Mouse (Mus musculus) left cerebral cortex, postnatal 14 days (tissue): ENCODE data around the gene Ehf. TPM values are rescaled to one million over a fixed set of nuclear protein-coding genes. Genes with fewer than 3 reads are reported as not detected.
A peak's percentile ranks its signal among the peaks of the same experiment; 100 is the strongest.

Experiments used
- DNase-seq, 2 experiments: peaks; one replicate each; pipeline ENCODE4 v3.0.0; 2021 to 2022; ENCODE audit warnings: low spot score in 2 of 2, mixed read lengths in 1 of 2
- intact Hi-C: fragments of 180-260 bp; cut with DNase I; formaldehyde crosslinking; loops from one replicate; pipeline ENCODE4 v1.15.1; 2025
- long read RNA-seq, 2 experiments: library from polyadenylated mRNA; stranded (forward); transcript quantifications; one replicate each; pipeline ENCODE4 v2.0.0; 2021
- total RNA-seq, 2 experiments: library from RNA; stranded (reverse); gene quantifications; 2 replicates each; pipeline ENCODE4 v1.2.3; 2021

Ehf gene
- total RNA-seq: under 1 TPM; 0.13 to 0.25 TPM
- long read RNA-seq, experiment 1: 0 reads
- long read RNA-seq, experiment 2: 0 reads

DNA sequence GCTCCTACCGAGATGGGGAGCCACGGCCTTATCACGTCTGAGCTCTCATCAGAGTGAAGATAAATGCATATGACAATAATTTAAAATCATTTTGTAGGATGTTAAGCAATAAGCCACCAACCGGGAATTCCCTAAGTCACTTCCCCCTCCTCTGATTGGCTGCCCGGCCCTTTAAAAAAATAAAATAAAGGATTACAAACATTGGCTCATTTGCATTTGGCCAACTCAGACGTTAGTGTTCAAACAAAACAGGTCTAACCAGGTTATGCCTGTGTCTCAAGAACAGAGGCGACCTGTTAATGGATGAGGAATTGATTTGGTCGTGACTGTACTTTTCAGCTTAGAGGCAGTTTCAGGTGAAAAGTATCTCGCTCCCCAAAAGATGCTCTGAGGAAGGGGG is at the start of gene Ehf:
Gene Ehf (minus strand): TSS at position 147 of the 400 bp plus-strand sequence.
- no peak for DNase-seq

DNA sequence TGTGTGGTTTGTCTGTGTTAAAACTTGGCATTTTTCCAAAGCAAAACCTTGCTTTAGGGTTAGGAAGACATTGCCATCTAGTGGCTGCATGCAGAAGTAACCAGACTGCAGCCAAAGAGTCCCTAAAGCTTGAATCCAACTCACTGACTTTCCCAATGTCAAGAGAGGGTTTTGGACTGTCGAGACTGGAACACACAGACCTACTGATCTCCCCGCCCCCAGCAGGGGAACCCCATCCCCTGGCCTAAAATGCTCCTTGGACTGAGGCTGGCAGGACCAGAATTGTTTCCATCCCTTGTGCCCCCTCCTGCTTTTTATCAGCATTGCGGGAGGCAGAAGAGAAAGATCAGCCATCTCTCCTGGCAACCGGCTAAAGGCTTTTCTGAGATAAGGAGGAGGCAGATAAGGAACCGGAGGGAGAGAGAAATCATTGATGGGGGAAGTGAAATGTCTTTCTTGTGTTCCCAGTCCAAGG is 44.4 kb upstream of the Ehf start:
- DNase-seq: peak; percentile 78 to 85
- intact Hi-C loops: loop anchor here (1.0 kb wide), 1 partner anchor 261 kb away; no protein-coding TSS in a partner anchor

More for the DNA sequence above, at the start of gene Ehf:
- intact Hi-C loops: no loop called here

DNA sequence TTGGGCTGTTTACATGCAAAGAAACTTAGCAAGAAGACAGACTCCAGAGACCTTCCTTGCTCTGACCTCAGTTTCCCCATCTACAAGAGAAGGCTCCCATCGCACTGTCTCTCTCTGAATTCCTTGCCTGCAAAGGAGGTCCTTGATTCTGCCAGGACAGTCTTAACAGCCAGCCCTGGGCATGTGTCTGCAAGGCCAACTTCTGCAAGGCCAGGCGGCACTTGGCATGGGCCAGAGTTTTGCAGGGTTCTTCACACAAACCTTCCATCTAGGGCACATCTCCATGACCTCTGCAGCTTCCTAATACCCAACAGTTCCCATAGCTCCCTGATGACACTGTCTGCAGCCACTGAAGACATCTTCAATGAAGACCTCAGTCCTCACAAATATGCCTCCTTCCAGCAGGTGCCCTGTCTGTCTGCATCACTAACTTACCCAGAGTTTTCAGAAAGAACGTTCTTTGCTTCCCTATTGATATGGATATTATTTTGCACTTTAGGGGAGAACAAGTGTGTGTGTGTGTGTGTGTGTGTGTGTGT is 43.7 kb upstream of the Ehf start:
- intact Hi-C loops: loop anchor here (1.0 kb wide), 1 partner anchor 261 kb away; no protein-coding TSS in a partner anchor

DNA sequence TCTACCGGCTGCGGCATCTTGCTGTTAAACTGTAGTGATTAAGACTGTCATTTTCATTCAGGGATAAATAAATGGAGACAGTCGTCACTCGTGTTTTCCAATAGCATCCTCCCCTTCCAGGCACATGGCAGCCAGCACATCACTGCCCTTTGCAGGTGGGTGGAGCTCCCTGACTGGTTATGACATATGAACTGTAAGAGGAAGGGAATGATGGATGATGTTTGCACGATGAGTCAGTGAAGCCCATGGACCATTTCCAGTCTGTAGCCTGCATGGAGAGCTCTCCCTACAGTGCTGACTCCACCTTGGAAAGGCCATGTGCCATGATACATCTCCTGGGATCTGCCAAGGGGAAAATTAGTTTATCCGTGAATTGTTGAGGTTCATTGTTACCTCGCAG is 40.5 kb upstream of the Ehf start:
- DNase-seq: no peak
- intact Hi-C loops: no loop called here

More for the DNA sequence above, 43.7 kb upstream of the Ehf start:
- DNase-seq: no peak

DNA sequence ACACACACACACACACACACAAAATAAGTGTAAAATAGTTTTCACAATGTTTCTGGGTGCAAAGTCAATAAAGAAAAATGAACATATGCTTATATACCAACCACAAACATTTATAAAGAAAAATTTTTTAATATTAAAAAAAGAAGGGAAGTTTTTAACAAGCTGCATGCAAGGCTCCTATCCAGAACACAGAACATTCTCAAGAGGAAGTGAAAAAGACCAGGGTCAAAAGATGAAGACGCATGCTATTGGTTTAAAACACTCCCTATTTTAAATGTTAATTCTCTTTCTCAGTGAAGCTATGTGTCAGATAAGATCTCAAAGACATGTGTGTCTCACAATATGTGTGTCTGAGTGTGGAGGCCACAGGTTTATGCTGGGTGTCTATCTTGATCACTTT is 39.0 kb upstream of the Ehf start:
- intact Hi-C loops: no loop called here
- DNase-seq: no peak

DNA sequence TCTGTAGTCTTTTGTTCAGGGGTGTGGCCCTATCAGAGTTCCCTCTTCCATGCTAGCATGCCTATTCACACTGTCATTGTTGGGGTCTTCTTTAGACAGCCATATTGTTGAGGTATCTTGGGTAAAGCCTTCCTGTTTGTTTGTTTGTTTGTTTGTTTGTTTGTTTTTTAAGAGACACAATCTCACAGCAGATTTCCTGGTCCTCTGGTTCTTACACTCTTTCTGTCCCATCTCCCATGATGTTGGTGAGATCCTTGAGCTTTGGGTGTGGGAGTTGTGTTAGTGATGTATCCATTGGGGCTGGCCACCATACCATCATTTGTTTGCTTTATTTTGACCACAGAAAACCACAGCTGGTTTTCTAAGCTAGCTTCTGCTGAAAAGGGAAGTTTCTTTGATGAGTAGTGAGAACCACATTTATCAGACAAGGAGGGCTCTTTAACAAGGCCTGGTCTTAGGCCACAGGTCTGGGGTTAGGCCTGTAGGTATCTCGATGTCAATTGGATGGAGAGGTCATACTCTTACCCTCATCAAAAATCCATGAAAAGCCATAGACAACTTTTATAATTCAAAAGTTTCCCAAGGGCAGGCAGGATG is 38.4 kb upstream of the Ehf start:
- intact Hi-C loops: no loop called here
- DNase-seq: no peak

DNA sequence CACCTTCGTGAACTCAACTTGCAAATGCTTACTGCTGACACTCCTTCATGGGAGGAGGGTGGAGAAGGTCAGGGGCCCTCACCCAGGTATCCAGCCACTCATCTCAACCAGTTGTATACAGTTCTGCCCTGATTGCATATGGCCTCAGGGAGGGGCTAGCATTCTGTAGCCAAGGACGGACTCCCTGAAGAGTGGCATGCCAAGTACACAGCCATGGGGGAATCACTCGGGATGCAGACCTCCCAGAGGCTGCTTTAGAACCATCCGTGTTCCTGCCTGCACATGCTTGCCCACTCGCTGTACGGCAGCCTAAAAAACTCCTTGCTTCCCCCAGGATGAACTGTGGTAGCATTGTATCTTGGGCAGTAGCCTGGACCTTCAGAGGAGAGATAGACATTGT is 35.6 kb upstream of the Ehf start:
- intact Hi-C loops: no loop called here
- DNase-seq: no peak

DNA sequence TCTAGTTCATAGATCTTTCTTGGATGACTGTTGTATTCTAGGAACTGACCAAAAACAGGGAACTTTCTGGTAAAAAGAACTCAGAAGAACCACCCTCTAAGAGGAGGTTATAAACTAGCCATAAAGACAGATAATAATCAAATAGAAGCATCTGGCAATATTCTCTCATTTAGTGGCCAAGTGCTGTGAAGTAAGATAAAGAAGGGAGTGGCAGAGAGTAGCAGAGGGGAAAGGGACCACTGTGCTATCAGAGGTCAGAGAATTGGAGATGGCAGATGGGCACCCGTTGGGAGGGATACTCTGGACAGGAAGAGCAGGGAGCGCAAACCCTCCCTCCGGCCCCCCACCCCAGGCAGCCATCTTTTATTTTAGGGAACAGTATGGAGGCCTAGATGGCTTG is 34.3 kb upstream of the Ehf start:
- intact Hi-C loops: no loop called here
- no peak for DNase-seq

DNA sequence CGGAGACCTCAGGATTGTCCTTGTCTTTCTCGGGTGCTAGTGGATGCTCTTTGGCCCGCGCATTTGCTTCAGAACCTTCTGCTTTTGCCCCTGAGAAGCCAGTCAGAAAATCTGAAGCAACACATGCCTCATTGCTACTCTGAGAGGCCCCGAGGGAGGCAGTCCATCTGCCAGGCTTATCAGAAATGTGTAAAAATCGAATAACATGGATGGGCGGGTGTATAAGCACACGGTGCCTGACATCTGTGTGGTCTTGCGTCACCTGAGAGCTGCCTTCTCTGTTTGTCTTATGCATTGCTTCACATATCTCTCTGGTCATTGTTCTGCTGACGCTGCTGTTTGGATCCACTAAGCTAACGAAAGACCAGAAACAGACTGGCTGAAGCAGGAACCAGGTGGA is 33.5 kb upstream of the Ehf start:
- intact Hi-C loops: no loop called here
- DNase-seq: no peak

DNA sequence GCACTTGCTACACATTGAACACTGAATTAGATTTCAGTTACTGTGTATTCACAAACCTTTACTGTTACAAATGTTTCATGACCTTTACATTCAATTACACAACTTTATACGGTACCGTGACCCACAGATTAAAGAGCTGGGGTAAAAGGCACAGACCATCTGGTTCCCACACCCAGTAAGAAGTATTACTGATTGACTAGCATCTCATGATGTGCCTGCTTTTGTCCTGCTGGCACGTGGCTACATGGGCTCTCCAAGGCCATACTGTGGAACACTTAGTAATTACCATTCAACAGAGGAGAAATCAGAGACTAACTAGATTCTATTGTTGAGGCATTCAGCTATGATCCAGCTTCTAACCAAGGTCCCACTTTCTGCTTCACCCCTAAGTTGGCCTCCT is 32.9 kb upstream of the Ehf start:
- DNase-seq: no peak
- intact Hi-C loops: no loop called here

DNA sequence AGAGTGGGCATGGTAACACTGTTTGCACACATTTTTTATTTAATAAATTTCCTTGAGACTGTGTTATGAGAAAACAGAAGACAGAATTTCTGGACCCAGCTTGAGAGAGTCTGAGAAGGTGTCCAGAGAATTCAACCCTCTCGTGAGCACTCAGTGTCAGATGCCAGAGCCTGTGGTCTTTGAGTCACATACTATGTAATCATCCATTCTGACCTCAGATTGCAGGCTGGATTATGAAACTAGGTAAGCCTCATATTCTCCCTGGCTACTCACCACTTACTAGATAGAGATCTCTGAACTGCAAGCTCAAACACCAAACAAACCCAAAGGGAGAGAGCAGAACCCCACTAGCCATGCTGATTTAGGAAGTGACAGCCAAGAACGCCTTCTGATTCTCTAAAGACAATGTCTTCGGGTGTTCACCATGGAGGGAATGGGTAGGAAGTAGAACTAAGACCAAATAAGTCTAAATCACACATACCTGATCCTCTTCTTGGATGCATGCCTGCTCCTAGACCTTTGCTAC is 28.7 kb upstream of the Ehf start:
- DNase-seq: no peak
- intact Hi-C loops: no loop called here

DNA sequence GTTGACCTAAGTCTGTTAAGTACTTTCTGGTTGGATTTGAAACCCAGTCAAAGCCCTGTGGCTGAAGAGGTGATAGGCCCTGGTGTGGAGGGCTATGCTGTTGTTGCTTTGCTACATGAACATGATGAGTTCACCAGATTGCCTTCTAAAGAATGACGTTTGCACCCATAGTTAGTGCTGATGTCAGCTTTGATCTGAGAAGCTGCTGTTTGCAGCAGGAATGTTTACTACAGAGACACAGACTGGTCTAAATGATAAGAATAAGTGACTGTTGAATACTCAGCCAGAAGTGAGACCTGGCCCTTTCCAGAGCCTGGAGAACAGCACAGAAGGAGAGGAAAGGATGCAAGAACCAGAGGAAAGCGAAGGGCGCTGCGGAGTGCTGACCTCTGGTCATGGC is 25.7 kb upstream of the Ehf start:
- DNase-seq: no peak
- intact Hi-C loops: no loop called here

DNA sequence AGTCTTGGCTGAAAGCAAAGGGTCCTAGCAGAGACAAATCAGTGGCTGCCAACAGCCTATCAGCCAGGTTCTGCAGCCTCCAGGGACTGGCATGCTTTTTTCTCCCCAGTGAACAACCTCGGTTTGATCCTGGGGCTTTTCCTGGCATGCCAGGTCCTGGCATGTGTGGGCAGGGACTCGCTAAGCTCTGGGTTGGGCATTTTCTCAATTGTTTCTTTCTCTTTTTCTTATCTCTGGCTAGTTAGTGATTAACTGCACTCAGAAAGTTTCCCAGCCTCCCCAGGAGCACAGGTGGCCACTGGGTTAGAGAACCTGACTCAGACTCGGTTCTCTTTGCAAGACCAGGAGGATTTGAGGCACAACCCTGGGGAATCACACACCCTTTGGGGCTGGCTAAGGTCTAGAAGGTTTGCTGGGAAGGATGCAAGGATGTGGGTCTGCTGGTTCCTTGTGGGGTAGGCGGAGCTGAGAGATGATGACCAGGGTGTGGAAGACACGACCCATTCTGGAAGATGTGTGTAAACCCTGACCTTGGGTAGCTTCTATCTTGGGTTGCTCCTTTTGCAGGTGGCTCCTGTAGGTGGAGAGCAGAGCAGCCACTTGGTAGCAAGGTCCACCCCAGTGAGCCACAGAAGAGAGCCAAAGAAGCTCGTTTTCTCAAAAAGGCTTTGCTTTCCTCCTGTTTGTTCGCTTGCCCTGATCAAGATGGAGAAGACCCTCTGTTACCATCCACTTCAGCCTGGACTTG is 22.4 kb upstream of the Ehf start:
- intact Hi-C loops: no loop called here
- no peak for DNase-seq

DNA sequence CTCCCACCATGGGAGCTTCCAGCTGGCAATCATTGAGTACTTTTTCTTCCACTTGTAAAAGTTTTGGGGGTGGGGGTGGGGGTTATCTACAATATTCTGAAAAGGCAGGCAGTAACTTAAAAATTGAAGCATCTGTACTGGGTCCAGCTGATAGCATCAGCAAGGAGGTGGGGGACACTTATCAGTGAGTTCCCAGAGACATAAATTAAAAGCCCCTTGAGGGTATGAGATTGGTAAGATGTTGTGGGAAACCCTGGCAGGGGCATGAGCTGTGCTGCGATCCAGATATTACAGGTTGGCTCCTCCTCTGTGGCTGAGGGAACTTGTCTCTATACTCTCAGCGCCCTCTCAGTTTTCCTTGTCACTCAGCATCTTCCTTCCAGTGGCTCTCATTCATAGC is 21.2 kb upstream of the Ehf start:
- no peak for DNase-seq
- intact Hi-C loops: no loop called here

DNA sequence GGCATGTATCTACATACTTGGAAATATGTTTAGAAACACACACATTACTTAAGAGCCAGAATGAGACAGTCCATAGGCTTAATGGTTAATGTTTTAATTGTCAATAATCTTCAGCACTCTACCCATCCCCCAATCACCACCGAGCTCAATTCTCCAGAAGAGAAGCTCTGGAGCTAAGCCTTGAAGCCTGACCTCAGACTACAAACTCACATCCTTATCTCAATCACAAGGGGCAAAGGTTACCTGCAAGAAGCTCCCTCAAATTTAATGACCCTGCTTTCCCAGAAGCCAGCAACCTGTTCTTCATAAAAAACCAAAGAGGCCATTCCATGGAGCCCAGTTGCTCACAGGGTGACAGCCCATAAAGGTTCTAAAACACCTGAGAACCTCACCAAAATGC is 19.1 kb upstream of the Ehf start:
- intact Hi-C loops: no loop called here
- no peak for DNase-seq

DNA sequence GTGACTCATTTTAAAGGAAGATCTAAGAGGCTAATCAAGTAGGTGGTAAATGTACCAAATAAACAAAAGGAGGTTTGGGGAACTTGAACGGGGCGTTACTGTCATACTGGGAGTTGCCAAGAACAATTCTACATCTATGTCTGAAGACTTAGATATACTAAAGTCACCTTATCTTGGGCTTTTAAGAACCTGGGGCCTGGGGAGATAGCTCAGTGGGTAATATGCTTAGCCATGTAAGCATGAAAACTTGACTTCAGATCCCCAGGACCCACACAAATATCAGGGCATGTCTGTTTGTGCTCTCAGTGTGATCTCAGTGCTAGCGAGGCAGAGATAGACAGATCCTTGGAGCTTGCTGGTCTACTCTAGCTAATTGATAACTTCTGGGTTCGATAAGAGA is 18.6 kb upstream of the Ehf start:
- no peak for DNase-seq
- intact Hi-C loops: no loop called here

DNA sequence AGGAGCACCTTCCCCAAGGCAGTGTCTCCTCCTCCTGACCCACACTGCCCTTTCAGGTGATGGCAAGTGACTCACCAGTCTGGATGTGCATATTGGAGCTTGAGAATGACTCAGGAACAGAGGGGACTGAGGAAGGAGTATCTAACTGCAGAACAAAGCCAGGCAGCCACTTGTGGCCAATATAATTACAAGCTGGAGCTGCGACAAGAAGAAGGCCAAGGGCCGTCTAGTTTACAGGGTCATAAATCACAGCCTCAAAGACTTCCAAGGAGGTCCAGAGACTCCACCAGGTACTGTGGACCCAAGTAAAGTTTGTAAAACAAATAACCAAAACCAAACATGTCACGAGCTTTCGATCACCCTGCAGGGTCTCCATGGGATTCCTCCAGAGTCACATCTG is 10.9 kb upstream of the Ehf start:
- intact Hi-C loops: no loop called here
- DNase-seq: no peak

DNA sequence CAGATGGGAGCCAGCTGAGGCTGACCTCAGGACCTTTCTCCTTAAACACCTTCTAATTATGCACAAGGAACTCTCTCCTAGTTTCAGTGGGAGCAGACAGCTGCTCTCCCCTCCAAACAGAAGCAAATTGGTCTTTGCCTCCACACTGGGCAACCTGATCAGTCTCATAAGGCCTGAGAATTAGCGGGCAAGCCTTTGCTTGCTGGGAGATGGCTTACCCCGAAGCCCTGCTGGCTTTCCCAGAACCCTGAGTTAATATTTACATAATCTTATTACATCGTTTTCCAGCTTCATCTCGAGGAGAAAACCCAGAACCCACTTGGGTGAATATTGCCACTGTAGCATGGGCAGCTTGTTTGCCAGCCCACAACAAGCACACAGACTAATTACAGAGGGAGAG is 9.6 kb upstream of the Ehf start:
- intact Hi-C loops: no loop called here

DNA sequence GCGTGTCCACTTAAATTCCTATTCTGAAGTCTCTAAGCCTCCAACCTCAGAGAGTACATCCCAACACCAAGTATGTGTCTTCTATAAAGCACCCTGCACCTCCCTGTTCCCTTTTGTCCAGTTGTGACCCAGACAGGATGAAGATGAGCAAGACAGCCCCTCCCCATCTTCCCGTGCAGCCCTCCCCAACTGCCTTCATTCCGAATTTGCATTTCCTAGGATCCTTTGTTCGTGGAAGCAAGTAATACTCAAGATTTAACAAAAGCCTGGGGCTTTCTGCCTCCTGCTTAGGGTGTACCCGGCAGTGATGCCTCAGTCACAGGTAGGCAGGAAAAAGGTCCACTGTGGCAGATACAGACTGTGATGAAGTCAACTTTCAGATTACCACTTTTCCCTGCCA is 7.6 kb upstream of the Ehf start:
- intact Hi-C loops: no loop called here
- no peak for DNase-seq

More for the DNA sequence above, 9.6 kb upstream of the Ehf start:
- DNase-seq: no peak

DNA sequence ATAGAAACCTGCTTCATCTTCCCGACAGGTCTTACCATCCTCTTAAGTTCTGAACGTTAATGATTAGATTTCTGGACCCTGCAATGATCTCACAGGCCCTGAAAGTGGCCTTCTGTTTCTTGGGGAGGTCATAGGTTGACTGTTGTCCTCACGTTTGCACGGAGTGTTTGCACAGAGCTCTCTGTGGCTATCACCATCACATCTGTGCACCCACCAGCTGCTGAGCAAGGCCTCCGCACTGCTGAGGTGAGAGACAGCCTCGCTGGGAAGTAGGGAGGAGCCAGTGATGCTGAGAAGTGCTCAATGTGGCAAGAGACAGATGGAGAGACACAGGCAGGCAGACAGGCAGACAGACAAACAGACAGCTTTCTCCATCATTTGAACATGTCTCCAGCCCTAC is 3.6 kb upstream of the Ehf start:
- intact Hi-C loops: no loop called here
- no peak for DNase-seq

DNA sequence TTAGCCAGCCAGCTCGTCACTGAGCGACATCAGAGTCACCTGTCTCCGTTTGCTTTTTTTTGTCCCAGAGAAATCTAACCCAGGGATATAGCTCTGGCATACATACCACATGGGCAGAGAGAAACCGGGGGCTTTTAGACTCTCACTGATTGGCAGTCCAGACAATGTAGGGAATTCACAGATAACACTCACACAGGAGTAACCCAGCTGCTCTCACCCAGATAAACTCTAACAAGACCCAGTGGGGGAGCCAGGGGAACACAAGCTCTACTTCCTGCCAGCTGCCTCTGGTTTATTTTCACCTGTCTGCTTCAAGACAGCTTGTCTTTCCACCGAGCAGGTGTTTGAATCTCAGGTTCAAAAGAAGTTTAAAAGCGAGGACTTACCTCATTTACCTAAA is 409 bp downstream of the Ehf start:
- no peak for DNase-seq
- intact Hi-C loops: no loop called here
